Mouse (Mus musculus) limb, embryonic 14.5 days (tissue): ENCODE data around the gene Mto1. TPM values are rescaled to one million over a fixed set of nuclear protein-coding genes. Genes with fewer than 3 reads are reported as not detected.

Experiments
- ATAC-seq: fragments of 200-750 bp; cut with Nextera tagmentation; 2 replicates; pipeline ENCODE4 v1.8.0; 2017; ENCODE audit warnings: low read depth, moderate number of reproducible peaks, moderate TSS enrichment; ENCODE audit not compliant: low FRiP score
- DNase-seq: peaks from one replicate; pipeline ENCODE4 v3.0.0-alpha.2; 2015; ENCODE audit warnings: low spot score
- H3K27ac ChIP-seq: fragments of 300-500 bp; sonication (generic); replicated peaks from 2 replicates; pipeline ENCODE4 v1.5.1; 2014; ENCODE audit warnings: low read depth, mild to moderate bottlenecking, low read length, moderate library complexity, mixed read lengths
- H3K27me3 ChIP-seq: fragments of 300-500 bp; sonication (generic); 2 replicates; pipeline ENCODE4 v1.6.1; 2014; ENCODE audit warnings: low read length, mixed read lengths; ENCODE audit not compliant: control insufficient read depth, insufficient read depth
- H3K36me3 ChIP-seq: fragments of 300-500 bp; sonication (generic); 2 replicates; pipeline ENCODE4 v1.6.1; 2014; ENCODE audit warnings: mild to moderate bottlenecking, low read length, moderate library complexity, mixed read lengths; ENCODE audit not compliant: control insufficient read depth, insufficient read depth
- H3K4me1 ChIP-seq: fragments of 300-500 bp; sonication (generic); 2 replicates; pipeline ENCODE4 v1.6.1; 2014; ENCODE audit warnings: antibody characterized with exemption, low read length, mixed read lengths; ENCODE audit not compliant: control insufficient read depth, insufficient read depth
- H3K4me2 ChIP-seq: fragments of 300-500 bp; sonication (generic); replicated peaks from 2 replicates; pipeline ENCODE4 v1.6.1; 2014; ENCODE audit warnings: low read depth, mild to moderate bottlenecking, low read length, moderate library complexity; ENCODE audit not compliant: severe bottlenecking
- H3K4me3 ChIP-seq: fragments of 300-500 bp; sonication (generic); replicated peaks from 2 replicates; pipeline ENCODE4 v1.5.1; 2014; ENCODE audit warnings: low read length
- H3K9ac ChIP-seq: fragments of 300-500 bp; sonication (generic); 2 replicates; pipeline ENCODE4 v1.6.1; 2014; ENCODE audit warnings: mild to moderate bottlenecking, low read depth, low read length, moderate library complexity; ENCODE audit not compliant: severe bottlenecking
- H3K9me3 ChIP-seq: fragments of 300-500 bp; sonication (generic); 2 replicates; pipeline ENCODE4 v1.6.1; 2016; ENCODE audit warnings: low read length; ENCODE audit not compliant: control insufficient read depth
- POLR2A ChIP-seq: fragments of 200-500 bp; IDR thresholded peaks from 2 replicates; pipeline ENCODE4 v1.8.0; 2012; ENCODE audit warnings: inconsistent platforms, mild to moderate bottlenecking, moderate library complexity, borderline replicate concordance; ENCODE audit not compliant: insufficient read depth, insufficient read length; ENCODE audit errors: extremely low read depth
- WGBS: fragments of 180-500 bp; shearing (Covaris S2); extraction: QIAGEN DNeasy Blood & Tissue Kit; methylation state at CpG from one replicate; pipeline ENCODE4 v1.1.7; 2014; 5-methylcytosine and 5-hydroxymethylcytosine counted together
- polyA plus RNA-seq, 2 experiments: library from polyadenylated mRNA; depleted of rRNA in 1 of 2; stranded (reverse) in 1 of 2; unstranded in 1 of 2; fragments of >200 nt; fragmentation: Nextera tagmentation in 1 of 2; extraction: Ambion mirVana in 1 of 2; gene quantifications; 2 replicates each; pipeline versions ENCODE4 v1.2.1 to v1.2.3; 2012 to 2014

The Mto1 gene
- polyA plus RNA-seq, 2 experiments = 20.3 to 23.3 TPM

DNA sequence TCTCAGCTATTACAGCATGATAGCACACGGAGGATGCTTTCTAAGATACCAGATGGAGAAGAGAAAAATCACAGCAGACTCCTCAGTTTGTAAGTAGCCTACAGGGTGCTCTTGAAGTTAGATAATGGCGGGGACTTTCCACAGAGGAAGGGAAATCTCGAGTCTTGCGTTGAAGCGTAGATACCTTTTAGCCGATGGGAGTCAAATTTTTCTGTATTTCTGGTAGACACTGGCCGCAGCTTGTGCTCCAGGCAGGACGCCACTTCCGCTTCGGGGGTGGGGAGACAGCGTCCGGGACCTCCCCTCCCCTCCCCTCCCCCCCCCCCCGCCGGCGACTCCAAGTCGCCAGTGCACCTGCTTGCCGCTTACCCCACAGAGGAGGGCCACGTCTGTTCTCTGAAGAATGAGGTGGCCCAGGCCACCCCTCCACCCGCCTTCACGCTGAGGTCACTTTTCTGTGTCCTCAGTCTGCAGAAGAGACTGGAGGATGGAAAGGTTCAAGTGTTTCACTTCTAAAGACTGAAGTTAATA, 40.9 kb downstream of the Mto1 start, which contains the start of gene Eef1a1:
Gene Eef1a1, minus strand, starts transcription at position 262 of the 531 bp plus-strand sequence.
- peak within 1 kb of the TSS; percentile 65 for H3K9ac ChIP-seq
- no peaks in the 10 kb centered on the region for H3K4me1 ChIP-seq
- H3K4me3 ChIP-seq = peak within 1 kb of the TSS; percentile 37
- ATAC-seq (peak; percentile 82), DNase-seq (no peak)
- TF ChIP-seq POLR2A = no peak
- peak within 1 kb of the TSS; percentile 60 for H3K4me2 ChIP-seq
- WGBS = 4% methylated on average over 14 of the region's 20 CpGs
- H3K27ac ChIP-seq = 0 out of 2 replicates have a peak within 1 kb of the TSS, but pooled peaks have one; percentile 9
- no peaks in the 10 kb centered on the region for H3K36me3 ChIP-seq
- H3K27me3 ChIP-seq = no peaks in the 10 kb centered on the region
- no peaks in the 10 kb centered on the region for H3K9me3 ChIP-seq

DNA sequence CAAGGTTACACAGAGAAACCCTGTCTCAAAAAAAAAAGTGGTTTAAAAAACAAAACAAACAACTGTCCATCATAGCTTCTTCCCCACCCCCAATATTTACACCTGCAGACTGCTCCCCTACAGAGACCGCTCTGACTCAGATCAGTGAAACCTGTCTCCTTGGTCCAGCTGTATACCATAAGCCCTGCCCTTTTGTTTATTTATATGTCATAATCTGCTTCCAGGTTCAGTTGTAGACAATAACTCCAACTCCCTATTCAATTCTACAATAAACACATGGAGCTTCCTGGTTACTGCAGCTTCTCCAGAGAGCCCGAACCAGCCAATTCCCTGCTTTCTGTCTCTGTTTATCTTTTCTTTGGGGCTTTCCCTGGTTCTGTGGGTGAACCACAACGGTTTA, 43.2 kb downstream of the Mto1 start:
- H3K4me3 ChIP-seq = no peak overlapping the region
- H3K4me1 ChIP-seq = no peaks in the 10 kb centered on the region
- no peak overlapping the region for H3K4me2 ChIP-seq
- no peaks in the 10 kb centered on the region for H3K9me3 ChIP-seq
- no peak for TF ChIP-seq POLR2A
- DNase-seq (no peak), ATAC-seq (no peak)
- no peaks in the 10 kb centered on the region for H3K27me3 ChIP-seq
- no peaks in the 10 kb centered on the region for H3K36me3 ChIP-seq
- H3K27ac ChIP-seq = no peak overlapping the region
- 88% methylated on average over 3 of the region's 3 CpGs for WGBS
- no peak overlapping the region for H3K9ac ChIP-seq

DNA sequence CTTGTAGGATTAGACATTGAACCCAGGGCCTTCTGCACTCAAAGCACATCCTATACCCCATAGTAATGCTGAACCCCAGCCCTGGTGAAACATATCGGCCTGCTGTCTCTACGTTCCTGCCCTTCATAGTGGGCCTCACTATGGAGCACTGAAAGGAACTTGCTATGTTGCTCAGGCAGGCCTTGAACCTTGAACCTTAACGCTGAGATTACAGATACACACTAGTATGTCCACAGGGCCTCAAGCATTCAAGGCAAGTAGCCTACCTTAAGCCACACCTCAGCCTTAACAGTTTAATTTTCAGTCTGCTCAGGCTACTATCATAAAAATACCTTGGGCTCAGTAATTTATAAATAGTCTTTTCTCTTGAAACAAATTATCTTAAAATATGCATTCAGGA, 44.2 kb downstream of the Mto1 start:
- 90% methylated on average over 3 of the region's 3 CpGs for WGBS

DNA sequence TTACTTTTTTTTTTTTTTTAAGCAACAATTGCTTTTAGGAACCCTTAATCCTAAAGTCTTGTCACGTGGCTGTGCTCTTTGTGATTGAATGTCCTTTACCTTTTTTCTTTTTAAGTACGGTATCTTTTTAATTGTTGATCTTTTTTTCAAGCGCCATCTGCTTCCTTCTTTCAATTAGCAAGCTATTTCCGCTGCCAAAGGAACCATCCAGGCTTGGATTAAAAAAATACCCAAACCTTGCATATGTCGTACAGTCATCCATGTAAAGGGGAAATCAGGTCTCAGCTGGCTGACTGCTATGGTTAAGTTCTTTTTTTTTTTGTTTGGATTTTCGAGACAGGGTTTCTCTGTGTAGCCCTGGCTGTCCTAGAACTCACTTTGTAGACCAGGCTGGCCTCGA, 45.2 kb downstream of the Mto1 start:
- no peak overlapping the region for H3K27ac ChIP-seq
- H3K4me2 ChIP-seq = no peak overlapping the region
- no peak for TF ChIP-seq POLR2A
- no peak overlapping the region for H3K4me3 ChIP-seq
- H3K4me1 ChIP-seq = no peaks in the 10 kb centered on the region
- DNase-seq (no peak), ATAC-seq (no peak)
- no peaks in the 10 kb centered on the region for H3K36me3 ChIP-seq
- no peaks in the 10 kb centered on the region for H3K9me3 ChIP-seq
- no peak overlapping the region for H3K9ac ChIP-seq
- WGBS = 92% methylated on average over 7 of the region's 7 CpGs
- no peaks in the 10 kb centered on the region for H3K27me3 ChIP-seq

More for the DNA sequence above, 44.2 kb downstream of the Mto1 start:
- Histone ChIP-seq H3K27me3 (no peaks in the 10 kb centered on the region), H3K9me3 (no peaks in the 10 kb centered on the region), H3K36me3 (no peaks in the 10 kb centered on the region), H3K4me1 (no peaks in the 10 kb centered on the region), H3K27ac (no peak overlapping the region), H3K4me3 (no peak overlapping the region), H3K4me2 (no peak overlapping the region), H3K9ac (no peak overlapping the region)
- ATAC-seq (no peak), DNase-seq (no peak)
- TF ChIP-seq POLR2A = no peak

DNA sequence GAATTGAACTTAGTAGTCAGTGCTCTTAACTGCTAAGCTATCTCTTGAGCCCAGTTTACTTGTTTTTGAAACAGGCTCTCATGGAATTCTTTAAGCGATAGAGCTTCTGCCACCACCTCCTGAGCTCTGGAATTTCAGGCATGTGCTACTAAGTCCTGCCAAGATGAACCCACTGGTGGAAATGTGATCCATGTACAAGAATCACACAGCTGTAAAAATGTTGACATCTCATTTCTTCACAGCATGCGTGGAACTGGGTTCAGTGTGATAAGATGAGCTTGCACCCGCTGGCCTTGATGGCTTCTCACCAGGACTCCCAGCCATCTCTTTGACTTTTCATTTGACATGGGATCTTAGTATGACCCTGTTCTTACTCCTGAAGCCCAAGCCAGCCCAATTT, 52.4 kb downstream of the Mto1 start:
- Histone ChIP-seq H3K27ac (no peak overlapping the region), H3K4me2 (no peak overlapping the region), H3K27me3 (no peaks in the 10 kb centered on the region), H3K9ac (no peak overlapping the region), H3K4me3 (no peak overlapping the region), H3K36me3 (no peaks in the 10 kb centered on the region), H3K9me3 (no peaks in the 10 kb centered on the region), H3K4me1 (peaks cover 8% of the 10 kb centered on the region)
- ATAC-seq (no peak), DNase-seq (no peak)
- TF ChIP-seq POLR2A = no peak
- 48% methylated on average over 3 of the region's 3 CpGs for WGBS
